Mouse (Mus musculus): ENCODE results near the gene Fam72a.

GRCm38 (mm10) chr1:131486094-131486850, 41.4 kb upstream of the Fam72a start:
- TF ChIP-seq CTCF (IDR thresholded peaks at IDR 0.05; ENCODE audit: low read depth) (no peak), EP300 (IDR thresholded peaks at IDR 0.05; ENCODE audit: low read depth) (no peak)

Measured in liver, embryonic 14.5 days (tissue).